Mouse (Mus musculus): ENCODE results near the gene Cfd.

Cfd gene

DNA sequence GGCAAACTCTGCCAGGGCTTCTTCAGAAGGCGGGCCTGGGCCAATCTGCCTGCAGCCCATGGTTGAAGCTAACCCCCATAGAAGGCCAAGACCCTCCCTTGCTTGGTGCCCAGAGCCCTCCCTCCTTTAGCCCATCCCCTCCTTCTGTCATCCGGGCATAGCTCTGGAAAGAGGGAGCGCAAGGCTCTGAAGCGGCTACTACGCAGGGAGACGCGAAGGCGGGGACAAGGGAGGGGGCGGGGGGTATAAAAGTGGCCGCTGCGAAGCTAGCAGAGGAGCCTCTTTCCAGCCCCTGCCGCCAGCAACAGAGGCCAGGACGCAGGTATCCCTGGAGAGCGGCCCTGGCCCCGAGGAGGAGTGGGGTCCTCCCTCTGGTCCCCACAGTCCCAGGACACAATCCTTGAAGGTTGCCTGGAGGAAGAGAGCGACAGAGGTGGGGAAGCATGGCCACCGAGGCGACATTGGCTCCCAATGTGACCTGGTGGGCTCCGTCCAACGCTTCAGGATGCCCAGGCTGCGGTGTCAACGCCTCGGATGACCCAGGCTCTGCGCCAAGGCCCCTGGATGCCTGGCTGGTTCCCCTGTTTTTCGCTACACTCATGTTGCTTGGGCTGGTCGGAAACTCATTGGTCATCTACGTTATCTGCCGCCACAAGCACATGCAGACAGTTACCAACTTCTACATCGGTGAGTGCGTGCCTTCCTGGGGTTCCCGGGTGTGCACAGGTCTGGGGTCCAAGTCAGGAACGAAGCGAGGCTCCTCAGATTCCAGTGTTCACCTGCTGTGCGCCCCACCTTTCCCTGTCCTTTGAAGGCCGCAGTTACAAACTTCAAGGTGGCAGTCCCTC lies 27.8 kb downstream of the Cfd start:
- DNase-seq, result peak; percentile 81 to 84

DNA sequence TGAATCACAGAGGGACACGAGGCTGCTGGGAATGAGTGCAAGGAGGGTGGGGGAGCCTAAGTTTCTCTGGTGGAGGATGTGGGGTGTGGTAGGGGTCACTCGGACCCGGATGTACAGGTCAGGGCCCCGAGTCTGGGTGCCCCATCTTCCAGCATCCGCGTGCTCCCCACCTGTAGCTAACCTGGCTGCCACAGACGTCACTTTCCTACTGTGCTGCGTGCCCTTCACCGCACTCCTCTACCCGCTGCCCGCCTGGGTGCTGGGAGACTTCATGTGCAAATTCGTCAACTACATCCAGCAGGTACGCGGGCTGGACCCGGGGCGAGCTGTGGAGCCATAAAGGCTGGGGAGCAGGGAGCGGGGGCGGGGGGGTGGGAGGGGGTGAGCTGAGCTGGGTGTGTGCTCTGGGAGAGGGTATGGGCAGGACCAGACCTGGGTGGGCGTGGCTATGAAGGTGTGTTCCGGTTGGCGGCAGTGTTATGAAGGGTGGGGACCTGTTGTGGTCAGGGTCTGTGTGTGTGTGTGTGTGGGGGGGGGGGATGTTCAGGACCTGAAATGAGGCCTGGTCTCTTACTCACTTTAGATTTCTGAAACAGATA lies 28.7 kb downstream of the Cfd start:
- DNase-seq, result peak in 1 of 2 experiments; percentile 34

DNA sequence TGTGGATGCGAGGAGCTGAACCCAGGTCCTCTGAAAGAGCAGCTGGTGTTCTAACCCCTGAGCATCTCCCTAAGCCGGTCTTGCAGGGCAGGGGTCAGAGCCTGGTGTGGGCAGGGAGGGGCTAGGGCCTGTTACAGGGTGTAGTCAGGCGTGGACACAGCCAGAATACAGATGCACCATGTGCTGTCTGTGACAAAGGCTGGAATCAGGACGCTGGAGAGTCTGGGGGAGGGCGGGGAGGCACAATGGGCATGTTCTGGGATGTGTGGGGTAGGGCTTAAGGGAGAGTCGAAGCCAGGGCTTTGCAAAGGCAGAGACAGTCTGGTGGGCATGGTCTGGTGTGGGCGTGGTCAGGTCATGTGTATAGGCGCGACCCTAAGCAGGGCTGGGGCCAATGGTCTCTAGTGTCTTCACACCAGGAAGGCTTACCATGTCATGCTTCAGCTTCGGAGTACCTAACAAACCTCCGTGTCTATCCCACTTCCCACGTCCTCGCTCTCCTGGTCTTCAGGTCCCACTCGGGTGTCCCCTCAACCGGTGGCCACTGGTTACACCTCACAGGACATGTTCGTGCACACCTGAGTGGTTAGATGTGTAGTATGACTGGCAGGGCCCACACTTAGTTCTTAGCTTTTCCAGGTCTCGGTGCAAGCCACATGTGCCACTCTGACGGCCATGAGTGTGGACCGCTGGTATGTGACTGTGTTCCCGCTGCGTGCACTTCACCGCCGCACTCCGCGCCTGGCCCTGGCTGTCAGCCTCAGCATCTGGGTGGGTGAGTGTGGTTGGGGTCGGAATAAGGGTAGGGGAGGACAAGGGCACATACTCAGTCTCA lies 29.6 kb downstream of the Cfd start:
- DNase-seq, result peak in 1 of 2 experiments; percentile 19

DNA sequence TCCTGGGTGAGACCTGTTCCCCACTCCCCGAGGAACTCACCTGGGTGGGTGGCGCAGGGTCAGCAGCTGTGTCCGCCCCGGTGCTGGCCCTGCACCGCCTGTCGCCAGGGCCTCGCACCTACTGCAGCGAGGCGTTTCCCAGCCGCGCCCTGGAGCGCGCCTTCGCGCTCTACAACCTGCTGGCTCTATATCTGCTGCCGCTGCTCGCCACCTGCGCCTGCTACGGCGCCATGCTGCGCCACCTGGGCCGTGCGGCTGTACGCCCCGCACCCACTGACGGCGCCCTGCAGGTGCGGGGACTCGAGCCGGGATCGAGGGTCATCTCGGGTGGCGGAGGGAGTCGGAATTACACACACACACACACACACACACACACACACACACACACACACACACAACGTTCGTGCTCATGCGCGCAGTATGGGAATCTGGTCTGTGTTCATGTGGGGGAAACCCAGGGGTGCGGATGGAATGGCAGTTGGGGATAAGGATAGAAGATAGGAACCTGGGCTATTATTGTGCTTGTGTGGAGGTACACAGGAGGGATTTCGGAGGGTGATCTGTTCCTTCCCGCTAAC lies 30.4 kb downstream of the Cfd start, which contains the start of gene R3hdm4:
TSS of gene R3hdm4 (minus strand) at position 251 of the 578 bp plus-strand sequence.
- no peak for DNase-seq

DNA sequence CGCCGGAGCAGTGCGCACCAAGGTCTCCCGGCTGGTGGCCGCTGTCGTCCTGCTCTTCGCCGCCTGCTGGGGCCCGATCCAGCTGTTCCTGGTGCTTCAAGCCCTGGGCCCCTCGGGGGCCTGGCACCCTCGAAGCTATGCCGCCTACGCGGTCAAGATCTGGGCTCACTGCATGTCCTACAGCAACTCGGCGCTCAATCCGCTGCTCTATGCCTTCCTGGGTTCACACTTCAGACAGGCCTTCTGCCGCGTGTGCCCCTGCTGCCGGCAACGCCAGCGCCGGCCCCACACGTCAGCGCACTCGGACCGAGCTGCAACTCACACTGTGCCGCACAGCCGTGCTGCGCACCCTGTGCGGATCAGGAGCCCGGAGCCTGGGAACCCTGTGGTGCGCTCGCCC lies 30.9 kb downstream of the Cfd start:
- DNase-seq, result peak in 1 of 2 experiments; percentile 37

DNA sequence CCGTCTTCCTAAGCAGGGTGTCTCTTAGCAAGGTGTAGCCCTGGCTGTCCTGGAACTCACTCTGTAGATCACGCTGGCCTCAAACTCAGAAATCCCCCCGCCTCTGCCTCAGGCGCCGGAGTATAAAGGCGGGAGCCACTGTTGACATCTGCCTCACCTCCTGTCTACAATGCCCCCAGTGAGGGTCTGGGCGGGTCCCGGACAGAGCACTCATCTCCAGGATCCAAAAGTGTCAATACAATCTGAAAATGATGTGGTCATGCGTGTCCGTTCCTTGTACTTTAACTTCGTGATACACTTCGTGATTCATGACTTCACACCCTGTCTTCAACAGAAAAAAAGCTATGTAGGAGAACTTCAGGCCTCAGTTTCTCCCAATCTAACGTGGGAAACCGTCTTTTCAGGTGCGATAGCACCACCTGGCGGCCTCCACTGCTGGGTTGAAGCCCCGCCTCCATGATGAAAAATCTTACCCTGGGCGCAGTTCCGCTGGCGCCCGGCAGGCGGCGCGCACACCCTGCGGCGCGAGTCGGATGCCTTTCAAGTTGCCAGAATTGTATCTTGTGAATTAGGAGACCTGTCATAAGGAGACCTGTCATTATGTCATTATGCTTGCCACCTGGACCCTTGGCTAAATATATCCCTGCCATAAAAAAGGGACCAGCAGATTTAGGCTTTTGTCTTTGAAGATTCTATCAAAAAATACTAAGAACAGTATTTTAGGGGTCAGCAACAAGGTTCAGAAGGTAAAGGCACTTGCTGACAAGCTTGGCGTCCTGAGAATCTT lies 34.5 kb downstream of the Cfd start:
- DNase-seq, result peak; percentile 97 to 99

DNA sequence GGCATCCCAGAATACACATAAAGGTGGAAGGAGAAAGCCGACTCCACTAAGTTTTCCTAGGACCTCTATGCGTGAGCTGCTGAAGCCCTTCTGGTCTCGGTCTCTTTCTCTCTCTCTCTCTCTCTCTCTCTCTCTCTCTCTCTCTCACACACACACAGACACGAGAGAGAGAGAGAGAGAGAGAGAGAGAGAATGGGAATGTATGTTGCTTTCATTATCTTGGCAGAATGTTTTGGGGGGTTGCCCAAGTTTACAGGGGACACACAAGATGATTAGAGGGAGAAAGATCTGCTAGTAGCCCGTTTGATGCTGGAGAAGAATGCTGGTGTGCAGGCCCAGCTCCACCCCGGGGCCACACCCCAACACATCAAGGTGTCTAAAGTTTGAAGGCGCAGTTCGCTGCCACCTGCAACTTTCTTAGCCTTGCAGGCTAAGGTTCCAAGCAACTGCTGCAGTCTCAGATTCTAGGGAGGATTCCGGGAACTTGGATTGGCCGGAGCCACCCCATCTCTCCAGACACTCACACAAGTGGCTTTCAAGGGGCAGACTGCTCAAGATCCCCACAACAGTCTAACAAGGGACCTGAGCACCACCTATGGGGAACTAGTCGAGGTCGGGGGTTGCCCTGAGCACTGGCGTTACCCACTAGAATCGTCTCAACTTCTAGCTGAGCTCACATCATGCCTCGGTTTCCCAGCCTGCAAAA lies 35.3 kb downstream of the Cfd start:
- DNase-seq, result peak in 1 of 2 experiments; percentile 52

DNA sequence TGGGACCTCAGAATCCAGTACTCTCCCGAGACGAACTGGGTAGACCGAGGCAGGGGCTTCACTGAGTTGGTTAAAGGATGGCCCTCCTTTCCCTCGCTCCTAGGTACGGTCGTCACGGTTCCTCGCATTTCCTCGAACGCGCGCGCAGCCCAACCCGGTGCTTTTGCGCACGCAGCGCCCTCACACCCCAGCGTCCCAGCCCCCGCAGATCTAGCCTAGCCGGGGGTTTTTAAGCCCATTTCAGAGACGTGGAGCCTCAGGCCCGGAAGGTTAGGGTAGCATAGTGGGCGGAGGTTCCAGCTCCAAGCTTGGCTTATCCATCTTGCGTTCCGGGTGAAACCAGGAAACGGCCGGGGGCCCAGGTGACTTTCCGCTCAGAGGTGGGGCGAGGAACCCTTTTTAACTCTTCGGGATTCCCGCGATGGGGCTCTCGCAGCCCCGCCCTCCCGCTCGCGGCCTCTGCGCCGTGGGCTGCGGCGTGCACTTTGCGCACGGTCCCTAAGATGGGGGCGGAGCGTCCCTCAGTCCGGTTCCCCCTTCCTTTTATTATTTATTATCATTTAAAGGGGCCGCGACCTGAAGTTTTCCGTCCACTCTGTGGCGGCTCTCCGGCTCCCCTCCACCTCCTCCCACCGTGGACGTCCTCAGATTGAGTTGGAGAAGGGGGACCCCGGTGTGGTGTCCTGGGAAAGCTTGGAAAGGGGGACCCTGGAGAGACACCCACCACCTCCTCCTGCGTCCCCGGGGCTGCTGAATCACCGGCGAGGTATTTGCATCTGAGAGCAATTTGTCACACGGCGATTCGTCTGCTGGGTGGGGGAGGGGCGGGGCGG lies 36.1 kb downstream of the Cfd start, which contains the start of gene Arid3a:
TSS of gene Arid3a (plus strand) at position 553 of the 833 bp plus-strand sequence.
- peak; percentile 91 to 94 for DNase-seq

DNA sequence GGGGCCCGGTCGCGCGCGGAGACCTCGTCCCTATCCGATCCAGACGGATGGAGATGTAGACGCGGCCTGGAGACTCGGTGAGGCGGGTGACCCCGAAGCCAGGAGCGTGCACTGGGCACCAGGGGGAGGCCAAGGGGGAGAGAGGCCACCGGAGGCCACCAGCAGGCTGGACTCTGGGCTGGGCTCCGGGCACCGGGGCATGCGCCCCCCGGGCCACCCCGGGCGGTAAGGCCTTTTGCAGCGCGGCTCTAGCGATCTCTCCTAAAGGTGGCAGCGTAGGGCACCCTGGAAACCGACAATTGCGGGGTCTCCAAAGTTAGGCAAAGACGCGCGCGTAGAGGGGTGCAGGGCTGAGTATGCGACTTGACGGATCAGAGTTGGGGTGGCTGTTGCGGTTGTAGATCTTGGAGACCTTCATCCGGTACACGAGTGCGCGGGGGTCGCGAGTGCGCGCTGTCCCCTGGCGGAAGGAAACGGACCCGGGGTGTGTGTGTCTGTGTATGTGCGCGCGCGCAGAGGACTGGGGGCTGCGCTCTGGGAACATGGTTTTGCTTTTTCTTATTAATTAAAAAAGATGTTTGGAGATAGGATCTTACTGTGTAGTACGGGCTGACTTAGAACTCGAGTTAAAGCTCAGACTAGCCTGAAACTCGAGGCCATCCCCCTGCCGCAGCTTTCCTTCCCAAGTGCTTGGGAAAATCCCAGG lies 36.8 kb downstream of the Cfd start:
- peak; percentile 78 for DNase-seq

DNA sequence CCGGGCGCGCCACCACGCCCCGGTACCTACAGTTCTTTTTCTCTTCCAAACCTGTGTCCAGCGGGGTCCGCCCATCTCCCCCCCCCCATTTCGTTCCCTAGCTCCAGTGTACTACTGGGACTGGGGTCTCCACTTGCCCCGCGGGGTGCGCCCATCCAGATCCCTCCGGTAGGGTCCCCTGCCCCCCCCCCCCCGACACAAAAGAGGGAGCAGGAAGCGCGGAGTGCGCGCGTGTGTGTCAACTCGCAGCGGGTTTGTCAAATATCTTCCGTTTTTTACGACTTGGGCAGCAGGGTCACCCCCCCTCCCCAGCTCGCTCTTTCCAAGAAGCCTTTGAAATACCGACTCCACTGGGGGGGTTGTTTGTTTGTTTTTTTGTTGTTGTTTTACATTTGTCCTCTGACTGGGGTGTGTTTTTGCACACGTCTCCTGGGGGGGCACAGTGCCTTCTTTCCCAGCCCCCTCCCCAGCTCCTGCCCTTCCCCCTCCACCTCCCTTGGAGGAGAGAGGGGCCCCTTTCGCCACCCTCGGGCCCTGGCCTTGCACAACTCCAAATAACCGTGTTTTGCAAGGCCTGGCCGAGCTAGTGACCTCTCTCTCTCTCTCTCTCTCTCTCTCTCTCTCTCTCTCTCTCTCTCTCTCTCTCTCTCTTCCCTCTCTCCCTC lies 37.5 kb downstream of the Cfd start:
- DNase-seq, result peak; percentile 53 to 60

DNA sequence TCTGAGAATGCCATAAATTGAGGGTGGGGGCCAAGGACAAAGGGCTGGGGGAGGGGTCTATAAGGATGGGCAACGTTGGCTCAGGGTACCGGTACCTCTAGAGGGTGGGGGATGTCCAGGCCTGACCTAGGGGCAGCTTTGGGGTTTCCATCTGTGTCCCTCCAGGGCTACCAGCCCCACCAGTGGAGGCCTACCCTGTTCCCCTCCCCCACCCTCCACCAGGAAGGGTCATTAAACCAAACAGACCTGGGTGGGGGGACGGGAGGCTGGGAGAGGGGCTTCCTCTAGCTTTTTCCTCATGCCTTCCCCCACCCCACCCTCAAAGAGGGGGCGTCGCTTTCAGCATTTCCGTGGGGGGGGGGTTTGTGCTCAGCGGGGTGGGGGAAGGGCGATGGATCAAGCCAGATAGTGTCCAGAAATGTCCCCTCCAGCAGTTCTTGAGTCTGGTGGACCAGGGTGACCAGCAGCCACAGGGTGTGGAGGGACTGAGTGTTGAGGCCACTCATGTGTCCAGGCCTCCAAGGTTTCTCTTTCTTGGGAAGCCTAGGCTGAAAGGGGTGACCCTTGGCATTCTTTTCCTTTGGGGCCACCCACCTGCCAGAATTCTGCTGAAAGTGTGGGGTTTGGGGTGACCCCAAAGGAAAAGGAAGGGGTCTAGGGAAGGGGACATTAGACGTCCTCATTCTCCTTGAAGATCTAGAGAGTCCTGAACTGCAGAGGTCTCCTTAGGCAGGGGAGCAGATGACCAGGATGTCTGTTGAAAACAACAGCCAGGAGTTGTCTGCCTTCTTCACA lies 38.5 kb downstream of the Cfd start:
- peak; percentile 59 to 68 for DNase-seq

DNA sequence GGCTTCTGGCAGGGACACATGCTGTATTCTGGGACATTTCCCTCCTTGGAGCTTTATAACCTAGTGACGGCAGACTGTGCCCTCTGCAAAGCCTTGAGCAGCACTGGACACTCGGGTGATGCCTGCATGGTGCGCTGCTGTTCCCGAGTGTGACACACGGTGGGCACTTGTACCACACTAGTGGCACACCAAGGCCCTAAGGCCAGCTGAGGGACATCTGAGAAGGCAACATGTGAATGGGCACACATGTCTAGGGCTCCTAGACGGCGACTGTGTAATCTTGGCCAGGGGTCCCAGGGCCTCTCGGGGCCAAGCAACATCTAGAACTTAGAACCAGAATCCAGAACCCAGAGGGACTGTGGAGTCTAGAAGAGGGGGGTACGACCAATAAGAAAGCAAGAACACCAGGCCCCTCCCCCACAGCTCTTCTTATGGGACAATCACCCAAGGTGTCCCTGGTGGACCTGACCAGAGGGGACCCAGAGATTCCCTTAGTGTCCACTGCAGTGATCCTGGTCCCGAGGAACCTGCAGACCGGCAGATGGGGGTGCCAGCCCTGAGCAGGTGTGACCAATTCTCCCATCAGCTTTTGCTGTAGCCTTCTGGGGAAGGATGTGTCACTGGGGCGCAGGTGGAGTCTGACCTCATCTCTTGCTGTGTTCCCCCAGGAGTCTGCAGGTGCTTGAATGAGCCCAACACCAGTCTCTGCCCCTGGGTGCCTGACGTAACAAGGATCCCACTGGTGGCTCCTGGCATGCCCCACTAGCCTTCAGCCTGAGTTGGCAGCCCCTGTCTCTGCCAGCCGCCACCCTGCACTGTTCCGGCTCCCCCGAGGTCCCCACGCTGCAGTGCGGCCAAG lies 39.5 kb downstream of the Cfd start:
- peak in 1 of 2 experiments; percentile 39 for DNase-seq

DNA sequence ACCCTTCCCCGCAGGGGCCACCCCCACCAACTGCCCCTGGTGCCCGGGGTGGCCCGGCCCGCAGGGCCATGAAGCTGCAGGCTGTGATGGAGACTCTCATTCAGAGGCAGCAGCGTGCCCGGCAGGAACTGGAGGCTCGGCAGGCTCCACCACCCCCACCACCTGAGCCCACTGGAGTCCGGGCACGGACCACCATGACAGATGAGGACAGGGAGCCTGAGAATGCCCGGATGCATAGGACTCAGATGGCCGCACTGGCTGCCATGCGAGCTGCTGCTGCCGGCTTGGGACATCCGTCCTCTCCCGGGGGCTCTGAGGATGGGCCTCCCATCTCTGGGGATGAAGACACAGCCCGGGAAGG lies 40.2 kb downstream of the Cfd start:
- peak; percentile 63 to 76 for DNase-seq

DNA sequence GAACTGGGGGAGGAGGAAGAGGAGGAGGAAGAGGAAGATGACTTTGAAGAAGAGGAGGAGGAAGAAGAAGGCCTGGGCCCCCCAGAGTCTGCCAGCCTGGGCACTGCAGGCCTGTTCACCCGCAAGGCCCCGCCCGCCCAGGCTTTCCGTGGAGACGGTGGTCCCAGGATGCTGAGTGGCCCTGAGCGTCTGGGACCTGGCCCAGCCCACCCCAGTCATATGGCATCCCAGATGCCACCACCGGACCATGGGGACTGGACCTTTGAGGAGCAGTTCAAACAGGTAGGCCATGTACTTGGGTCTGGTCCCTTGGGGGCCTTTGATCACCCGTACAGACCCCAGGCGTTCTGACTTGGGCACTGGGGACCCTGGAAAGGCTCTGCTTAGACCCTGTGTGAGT lies 41.1 kb downstream of the Cfd start:
- peak in 1 of 2 experiments; percentile 41 for DNase-seq

DNA sequence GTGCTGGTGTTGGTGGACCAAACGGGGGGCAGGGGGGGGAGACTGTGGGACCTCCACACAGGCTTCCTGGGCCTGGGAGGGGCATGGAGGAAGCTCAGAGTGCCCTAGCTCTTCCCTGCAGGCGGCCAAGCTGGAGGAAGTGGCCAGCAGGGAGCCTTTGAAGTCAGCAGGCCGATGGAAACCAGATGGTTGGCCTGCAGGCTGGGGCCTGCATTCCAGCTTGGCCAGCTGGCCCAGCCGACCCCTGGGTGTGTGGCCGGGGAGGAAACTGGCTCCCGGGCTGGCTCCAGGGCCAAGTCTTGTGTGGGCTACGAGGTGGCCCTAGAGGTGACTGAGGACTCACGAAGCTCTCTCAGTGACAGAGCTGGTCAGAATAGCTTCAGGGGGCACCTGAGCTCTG lies 42.1 kb downstream of the Cfd start:
- peak; percentile 78 to 89 for DNase-seq

DNA sequence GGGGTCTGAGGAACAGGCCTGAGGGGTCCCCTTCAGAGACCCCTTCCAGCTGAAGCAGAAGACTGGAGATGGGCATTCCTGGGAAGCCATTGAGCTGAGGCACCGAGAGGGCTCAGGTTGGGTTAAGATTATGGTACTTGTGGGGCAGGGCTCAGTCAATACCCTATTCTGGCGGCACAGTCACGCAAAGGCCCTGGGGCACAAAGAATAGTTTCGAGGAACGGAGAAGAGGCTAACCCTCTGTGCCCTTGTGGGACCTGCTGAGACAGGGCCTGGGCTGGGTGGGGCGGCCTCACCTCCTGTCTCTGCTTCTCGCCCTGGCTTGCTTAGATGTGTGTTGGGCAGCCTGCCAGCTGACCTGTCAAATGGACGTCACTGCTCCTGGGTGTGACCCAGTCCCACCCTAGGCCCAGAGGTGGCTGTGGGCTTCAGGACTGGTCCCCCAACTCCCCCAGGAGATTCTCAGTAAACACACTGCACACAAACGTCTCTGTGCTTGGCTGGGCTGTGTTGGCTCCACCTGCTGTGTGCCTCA lies 42.6 kb downstream of the Cfd start:
- peak; percentile 63 to 64 for DNase-seq

DNA sequence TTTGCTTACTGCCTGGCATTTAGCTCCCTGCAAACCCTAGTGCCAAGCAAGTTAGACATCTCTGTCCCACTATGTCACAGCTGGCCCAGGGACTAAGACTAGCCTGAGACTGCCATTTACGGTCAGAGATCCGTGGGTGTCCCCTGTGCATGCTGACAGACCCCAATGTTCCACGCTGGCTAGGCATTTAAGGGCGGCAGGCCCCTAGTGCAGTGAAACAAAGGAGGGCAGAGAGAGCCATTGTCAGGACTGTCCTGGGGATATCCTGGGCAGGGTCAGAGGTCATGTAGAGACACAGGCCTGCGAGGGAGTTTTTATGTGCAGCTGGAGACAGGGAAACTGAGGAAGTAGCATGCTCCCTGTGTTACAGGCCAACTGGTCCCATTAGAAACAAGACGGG lies 43.2 kb downstream of the Cfd start:
- DNase-seq, result no peak

Data from cerebellum, postnatal 10 days (tissue).